Mouse (Mus musculus) CD4-positive helper T cell, adult 2 months (primary cell): ENCODE results near the gene L3mbtl4.

Source experiments
- DNase-seq: peaks from one replicate; pipeline ENCODE4 v3.0.0-alpha.2; 2012; ENCODE audit warnings: low read depth, missing footprints, low spot score

L3mbtl4 gene

DNA sequence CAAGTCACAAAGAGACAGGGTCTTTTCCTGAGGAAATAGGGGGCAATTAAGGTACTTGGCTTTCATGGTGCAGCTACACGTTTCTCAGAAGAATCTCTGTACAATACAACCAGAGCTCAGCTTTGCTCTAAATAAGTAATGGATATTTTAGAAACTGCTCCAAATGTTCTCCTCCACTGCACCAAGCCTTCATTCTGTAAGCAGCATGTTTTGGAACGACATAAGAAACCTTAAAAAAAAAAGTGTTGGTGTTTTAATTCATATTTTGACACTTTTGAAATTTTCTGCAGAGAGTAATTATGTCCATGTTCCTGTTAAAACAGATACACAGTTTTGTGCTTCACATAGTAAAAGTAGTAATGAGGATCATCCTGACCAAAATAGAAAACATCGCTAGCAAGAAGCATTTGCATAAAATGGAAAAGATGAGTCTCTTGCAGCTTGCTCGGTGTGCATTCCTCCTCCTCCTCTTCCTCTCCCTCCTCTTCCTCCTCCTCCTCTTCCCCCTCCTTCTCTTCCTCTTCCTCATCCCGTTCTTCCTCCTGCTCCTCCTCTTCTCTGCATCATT is 369.0 kb downstream of the L3mbtl4 start:
- no peak for DNase-seq

GRCm38 (mm10) chr17:68666528-68666927 is 392.9 kb downstream of the L3mbtl4 start:
- no peak for DNase-seq

- no peak for DNase-seq
These were observed 398.5 kb downstream of the L3mbtl4 start for GRCm38 (mm10) chr17:68672088-68672504.

GRCm38 (mm10) chr17:68710701-68711100 is 437.1 kb downstream of the L3mbtl4 start:
- no peak for DNase-seq

DNA sequence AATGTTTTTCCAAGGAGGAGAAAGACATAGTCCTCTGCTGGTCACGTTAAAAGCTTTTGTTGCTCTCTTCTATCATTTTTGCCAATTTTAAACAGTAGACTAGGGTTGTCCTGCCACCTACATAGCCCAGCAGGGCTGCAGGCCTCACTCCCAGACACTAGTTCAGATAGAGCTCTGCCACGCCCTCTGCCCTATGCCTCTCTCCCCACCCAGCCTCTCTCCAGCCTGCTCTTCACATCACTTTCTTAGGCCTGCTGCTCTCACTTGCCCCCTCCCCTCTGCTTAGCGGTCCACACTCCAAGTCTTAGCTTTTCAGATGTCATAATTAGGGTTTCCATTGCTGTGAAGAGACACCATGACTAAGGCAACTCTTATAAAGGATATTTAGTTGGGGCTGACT is 437.8 kb downstream of the L3mbtl4 start:
- no peak for DNase-seq

GRCm38 (mm10) chr17:68748296-68748695 is 474.7 kb downstream of the L3mbtl4 start:
- DNase-seq, result no peak

GRCm38 (mm10) chr17:68750513-68750912 is 476.9 kb downstream of the L3mbtl4 start:
- DNase-seq, result no peak

- DNase-seq, result no peak
These were observed 479.5 kb downstream of the L3mbtl4 start for GRCm38 (mm10) chr17:68753112-68753511.

- DNase-seq, result no peak
These were observed 481.2 kb downstream of the L3mbtl4 start for GRCm38 (mm10) chr17:68754789-68755188.

GRCm38 (mm10) chr17:68758428-68758827 is 484.8 kb downstream of the L3mbtl4 start:
- DNase-seq, result no peak

- DNase-seq, result no peak
These were observed 485.3 kb downstream of the L3mbtl4 start for GRCm38 (mm10) chr17:68758936-68759335.

DNA sequence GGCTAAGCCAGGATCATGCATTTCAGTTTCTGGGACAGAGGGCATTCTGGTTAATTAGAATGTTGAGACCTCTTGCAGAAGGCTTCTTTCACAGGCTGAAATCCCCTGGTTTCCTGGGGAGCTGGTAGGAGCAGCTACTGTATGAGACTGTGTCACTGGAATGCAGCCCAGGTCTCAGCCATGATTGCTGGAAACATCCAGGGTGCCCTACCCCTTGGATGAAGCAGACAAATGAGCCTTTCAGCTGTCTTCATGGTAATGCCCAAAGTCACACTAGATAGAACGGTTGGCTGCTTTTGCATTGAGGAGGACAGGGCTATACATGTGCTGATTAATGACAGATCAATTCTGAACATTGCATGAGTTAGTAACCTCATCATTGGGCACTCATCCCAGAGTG is 486.4 kb downstream of the L3mbtl4 start:
- DNase-seq, result no peak

DNA sequence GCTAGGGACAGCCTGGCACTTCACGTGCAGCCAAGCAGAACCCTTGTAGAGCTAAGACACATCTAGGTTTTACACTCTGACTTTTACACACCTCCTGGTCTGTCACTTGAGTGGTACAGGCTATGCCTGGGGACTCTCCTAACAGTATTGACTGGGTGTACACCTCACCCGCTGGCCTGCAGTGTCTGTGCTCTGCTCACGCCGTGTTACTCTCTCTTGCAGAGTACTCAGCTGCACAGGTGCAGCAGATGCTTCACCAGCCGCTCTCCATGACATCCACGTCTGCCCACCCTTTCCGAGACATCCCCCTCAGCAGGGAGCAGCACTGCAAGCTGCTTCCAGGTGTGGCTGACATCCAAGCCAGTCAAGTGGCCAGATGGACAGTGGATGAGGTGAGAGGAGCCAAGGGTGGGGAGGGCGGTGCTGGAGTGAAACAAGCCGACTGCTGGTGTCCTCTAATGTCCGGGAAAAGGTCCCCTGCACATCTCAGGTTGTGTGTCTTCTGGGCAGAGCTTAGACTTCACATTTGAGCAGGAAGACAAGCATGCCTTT is 490.8 kb downstream of the L3mbtl4 start:
- DNase-seq, result no peak

- DNase-seq, result no peak
These were observed 496.0 kb downstream of the L3mbtl4 start for GRCm38 (mm10) chr17:68769561-68769960.

DNA sequence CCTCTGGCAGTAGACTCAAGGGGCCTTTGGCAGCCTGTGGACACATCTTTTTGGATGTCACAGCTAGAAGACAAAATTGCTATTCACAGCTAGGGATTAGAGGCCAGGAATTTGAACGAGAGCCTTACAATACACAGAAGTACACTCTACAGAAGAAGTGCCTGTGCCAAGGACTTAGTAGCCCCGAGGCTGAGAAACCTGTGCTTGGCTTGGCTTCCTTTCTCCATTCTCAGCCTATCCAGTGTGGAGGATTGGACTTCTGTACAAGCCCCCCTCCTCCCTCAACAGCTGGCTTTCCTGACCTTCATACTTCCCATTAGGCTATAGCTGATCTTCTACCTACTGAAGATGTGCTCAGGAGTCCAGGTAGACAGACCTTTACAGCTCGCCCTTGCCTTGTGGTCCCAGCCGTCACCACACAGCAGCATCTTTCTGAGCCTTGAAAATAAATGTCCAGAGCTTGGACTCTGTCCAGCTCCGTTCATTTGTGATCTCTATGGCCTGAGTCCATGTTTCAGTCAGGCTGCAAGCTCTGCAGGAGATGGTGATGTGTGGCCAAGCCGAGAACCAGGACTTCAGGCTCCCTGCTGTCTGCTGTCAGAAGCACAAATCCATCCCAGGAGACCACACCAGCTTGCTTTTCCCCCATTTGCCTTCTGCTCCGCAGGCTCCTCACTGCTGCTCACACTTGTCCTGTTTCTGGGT is 497.6 kb downstream of the L3mbtl4 start:
- DNase-seq, result no peak

- no peak for DNase-seq
These were observed 520.1 kb downstream of the L3mbtl4 start for GRCm38 (mm10) chr17:68793741-68794140.

GRCm38 (mm10) chr17:68826323-68826722 is 552.7 kb downstream of the L3mbtl4 start, which contains the start of gene Tmem200c:
Gene Tmem200c (plus strand): TSS chr17:68826623.
- no peak for DNase-seq
